Mouse (Mus musculus): ENCODE results near the gene Eno2. TPM values are rescaled to one million over a fixed set of nuclear protein-coding genes. Genes with fewer than 3 reads are reported as not detected.
A peak's percentile ranks its signal among the peaks of the same experiment; 100 is the strongest.

The Eno2 gene
- polyA plus RNA-seq (2015; fragmentation: Nextera tagmentation; extraction: Ambion mirVana) = 67.2 and 69.8 TPM in 2 replicates

- no peaks in the 10 kb centered on the region for H3K9me3 ChIP-seq
- H3K36me3 ChIP-seq = no peaks in the 10 kb centered on the region
- ATAC-seq (ENCODE audit: low read depth) = peak; percentile 85
- H3K4me1 ChIP-seq (replicated peaks) = peaks cover 28% of the 10 kb centered on the region
- H3K9ac ChIP-seq = peak within 1 kb of the TSS; percentile 82
- peak within 1 kb of the TSS; percentile 53 for H3K4me3 ChIP-seq
- peak within 1 kb of the TSS; percentile 70 for H3K27ac ChIP-seq (replicated peaks)
- peak within 1 kb of the TSS; percentile 81 for H3K4me2 ChIP-seq
- under 1% methylated on average over 54 of the region's 54 CpGs for WGBS
- H3K27me3 ChIP-seq = peaks cover 11% of the 10 kb centered on the region; the same call in 1 of the 2 replicates
Observed at GRCm38 (mm10) chr6:124769101-124769765, at the start of gene Eno2. TSS of gene Eno2 (minus strand) at chr6:124769673.

GRCm38 (mm10) chr6:124817971-124818370, 48.5 kb upstream of the Eno2 start:
- Histone ChIP-seq H3K4me3 (no peak overlapping the region), H3K4me2 (no peak overlapping the region), H3K36me3 (peaks cover 82% of the 10 kb centered on the region), H3K27ac (replicated peaks) (no peak overlapping the region), H3K9me3 (no peaks in the 10 kb centered on the region), H3K9ac (no peak overlapping the region), H3K4me1 (replicated peaks) (peaks cover 18% of the 10 kb centered on the region), H3K27me3 (no peaks in the 10 kb centered on the region)
- WGBS = 93% methylated on average over 8 of the region's 8 CpGs
- no peak for ATAC-seq (ENCODE audit: low read depth)

GRCm38 (mm10) chr6:124817563-124817962, 48.1 kb upstream of the Eno2 start:
- Histone ChIP-seq H3K4me2 (no peak overlapping the region), H3K27ac (replicated peaks) (no peak overlapping the region), H3K4me3 (no peak overlapping the region), H3K4me1 (replicated peaks) (peaks cover 22% of the 10 kb centered on the region), H3K9ac (no peak overlapping the region), H3K9me3 (no peaks in the 10 kb centered on the region), H3K27me3 (no peaks in the 10 kb centered on the region), H3K36me3 (peaks cover 77% of the 10 kb centered on the region)
- WGBS = 95% methylated on average over 8 of the region's 8 CpGs
- ATAC-seq (ENCODE audit: low read depth) = no peak

DNA sequence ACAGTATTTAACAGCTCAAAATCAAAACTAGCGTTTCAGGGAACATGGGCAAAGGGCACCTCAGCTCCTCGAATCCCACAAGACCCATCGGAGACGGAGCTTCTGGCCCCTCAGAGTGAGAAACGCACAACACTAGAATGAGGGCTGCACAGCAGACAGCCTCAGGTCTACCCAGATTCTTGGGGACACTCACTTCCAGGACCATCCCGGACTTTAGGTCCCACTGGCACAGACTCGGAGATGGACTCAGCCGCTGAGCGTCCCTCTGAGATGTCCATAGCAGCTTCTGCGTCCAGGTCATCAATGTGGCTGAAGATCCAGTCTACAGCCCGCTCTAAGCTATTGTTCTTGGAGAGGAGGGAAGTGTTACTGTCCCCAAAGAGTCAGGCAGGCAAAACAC, 47.7 kb upstream of the Eno2 start:
- Histone ChIP-seq H3K9ac (no peak overlapping the region), H3K9me3 (no peaks in the 10 kb centered on the region), H3K36me3 (peaks cover 76% of the 10 kb centered on the region), H3K4me1 (replicated peaks) (peaks cover 27% of the 10 kb centered on the region), H3K27ac (replicated peaks) (no peak overlapping the region), H3K27me3 (no peaks in the 10 kb centered on the region), H3K4me2 (no peak overlapping the region), H3K4me3 (no peak overlapping the region)
- 96% methylated on average over 11 of the region's 11 CpGs for WGBS
- ATAC-seq (ENCODE audit: low read depth) = no peak

GRCm38 (mm10) chr6:124816611-124817010, 47.1 kb upstream of the Eno2 start:
- H3K4me3 ChIP-seq = no peak overlapping the region
- H3K27ac ChIP-seq (replicated peaks) = no peak overlapping the region
- H3K9ac ChIP-seq = no peak overlapping the region
- no peaks in the 10 kb centered on the region for H3K9me3 ChIP-seq
- H3K27me3 ChIP-seq = no peaks in the 10 kb centered on the region
- ATAC-seq (ENCODE audit: low read depth) = no peak
- WGBS = 91% methylated on average over 4 of the region's 4 CpGs
- H3K4me2 ChIP-seq = no peak overlapping the region
- H3K36me3 ChIP-seq = peaks cover 76% of the 10 kb centered on the region
- peaks cover 32% of the 10 kb centered on the region for H3K4me1 ChIP-seq (replicated peaks)

DNA sequence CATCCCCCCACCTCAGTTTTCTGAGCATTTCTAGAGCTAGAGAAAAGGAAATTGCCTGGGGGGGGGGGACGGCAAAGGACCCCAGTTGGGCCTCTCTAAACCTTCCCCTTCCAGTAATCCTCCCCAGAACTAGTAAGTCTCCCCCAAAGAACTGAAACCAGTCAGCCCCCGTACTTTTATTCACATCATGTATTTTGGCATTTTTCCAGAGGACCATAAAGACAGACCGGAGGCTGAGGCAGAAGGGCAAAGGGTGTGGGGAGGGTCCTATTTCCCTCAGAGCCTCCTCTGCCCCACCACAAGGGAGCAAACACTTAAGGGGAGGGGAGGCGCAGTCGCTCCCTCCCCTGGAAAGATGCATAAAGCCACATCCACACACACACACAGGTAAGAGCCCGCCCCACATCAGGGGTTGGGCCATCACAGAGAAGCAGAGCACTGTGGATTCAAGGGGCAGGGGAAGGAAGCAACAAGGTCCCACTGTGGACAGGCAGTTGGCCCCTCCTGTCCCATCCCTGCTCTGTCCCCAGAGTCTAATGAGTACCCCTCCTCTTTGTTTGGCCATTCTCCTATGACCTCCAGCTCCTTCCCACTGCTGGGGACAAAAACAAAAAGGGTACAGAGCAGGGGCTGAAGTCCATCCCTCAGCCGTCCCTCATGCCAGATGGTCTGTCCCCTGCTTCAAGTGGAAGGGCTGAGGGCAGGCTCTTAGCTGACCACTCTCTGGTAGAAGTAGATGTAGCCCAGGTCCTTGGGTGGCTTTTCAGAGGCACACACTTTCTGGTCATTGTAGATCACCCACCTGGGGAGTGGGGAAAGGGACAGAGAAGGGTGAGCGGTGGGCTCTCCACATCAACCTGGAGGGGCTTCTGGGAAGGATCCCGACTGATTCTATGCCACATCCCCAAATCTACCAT, 45.6 kb upstream of the Eno2 start:
- H3K27ac ChIP-seq (replicated peaks) = no peak overlapping the region; the same call in 1 of the 2 replicates
- H3K9ac ChIP-seq = 0 out of 2 replicates have a peak overlapping the region, but pooled peaks have one; percentile 17
- H3K27me3 ChIP-seq = no peaks in the 10 kb centered on the region
- H3K36me3 ChIP-seq = peaks cover 74% of the 10 kb centered on the region
- H3K4me3 ChIP-seq = no peak overlapping the region
- 65% methylated on average over 9 of the region's 9 CpGs for WGBS
- H3K4me1 ChIP-seq (replicated peaks) = peaks cover 34% of the 10 kb centered on the region
- H3K4me2 ChIP-seq = peak overlapping the region; percentile 81
- ATAC-seq (ENCODE audit: low read depth) = no peak; the same call in 1 of the 2 replicates
- no peaks in the 10 kb centered on the region for H3K9me3 ChIP-seq

- Histone ChIP-seq H3K27me3 (no peaks in the 10 kb centered on the region), H3K36me3 (peaks cover 67% of the 10 kb centered on the region), H3K9me3 (no peaks in the 10 kb centered on the region), H3K9ac (peak overlapping the region; percentile 85), H3K27ac (replicated peaks) (peak overlapping the region; percentile 86), H3K4me1 (replicated peaks) (peaks cover 41% of the 10 kb centered on the region), H3K4me3 (peak overlapping the region; percentile 58), H3K4me2 (peak overlapping the region; percentile 81)
- peak; percentile 42 for ATAC-seq (ENCODE audit: low read depth)
- 50% methylated on average over 8 of the region's 8 CpGs for WGBS
Observed at GRCm38 (mm10) chr6:124814448-124814847, 45.0 kb upstream of the Eno2 start.

GRCm38 (mm10) chr6:124813933-124814332, 44.5 kb upstream of the Eno2 start, which contains the start of gene Tpi1:
TSS of gene Tpi1 (minus strand) at chr6:124814296.
- peaks cover 62% of the 10 kb centered on the region for H3K36me3 ChIP-seq
- ATAC-seq (ENCODE audit: low read depth) = peak; percentile 87

GRCm38 (mm10) chr6:124813496-124813895, 44.0 kb upstream of the Eno2 start:
- Histone ChIP-seq H3K27ac (replicated peaks) (peak overlapping the region; percentile 86), H3K9me3 (no peaks in the 10 kb centered on the region), H3K4me1 (replicated peaks) (peaks cover 51% of the 10 kb centered on the region), H3K4me3 (peak overlapping the region; percentile 58), H3K27me3 (no peaks in the 10 kb centered on the region), H3K4me2 (peak overlapping the region; percentile 81), H3K9ac (peak overlapping the region; percentile 85), H3K36me3 (peaks cover 58% of the 10 kb centered on the region)
- peak; percentile 78 for ATAC-seq (ENCODE audit: low read depth)
- 0% methylated on average over 18 of the region's 18 CpGs for WGBS

More at GRCm38 (mm10) chr6:124813933-124814332, 44.5 kb upstream of the Eno2 start, which contains the start of gene Tpi1:
- WGBS = 0% methylated on average over 22 of the region's 22 CpGs
- Histone ChIP-seq H3K9ac (peak within 1 kb of the TSS; percentile 85), H3K27ac (replicated peaks) (peak within 1 kb of the TSS; percentile 86), H3K9me3 (no peaks in the 10 kb centered on the region), H3K4me1 (replicated peaks) (peaks cover 46% of the 10 kb centered on the region), H3K4me2 (peak within 1 kb of the TSS; percentile 81), H3K4me3 (peak within 1 kb of the TSS; percentile 58), H3K27me3 (no peaks in the 10 kb centered on the region)

DNA sequence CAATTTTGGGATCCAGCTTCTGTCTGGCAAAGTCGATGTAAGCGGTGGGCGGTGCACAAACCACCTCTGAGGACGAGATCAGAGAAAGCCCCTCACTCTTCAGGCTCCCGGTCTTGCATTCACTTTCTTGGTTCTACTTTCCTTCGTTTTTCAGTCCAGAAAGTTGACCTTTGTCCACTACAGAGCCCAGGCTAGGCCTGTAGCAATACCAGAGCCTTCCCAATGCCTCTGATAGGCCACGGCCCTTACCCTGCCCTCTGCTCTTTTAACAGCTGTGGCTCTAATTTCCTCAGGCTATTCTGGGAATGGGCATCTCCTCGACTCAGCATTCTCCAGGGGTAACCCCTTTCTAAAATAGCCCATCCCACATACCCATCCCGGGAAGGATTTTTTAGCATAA, 43.4 kb upstream of the Eno2 start:
- H3K9me3 ChIP-seq = no peaks in the 10 kb centered on the region
- no peaks in the 10 kb centered on the region for H3K27me3 ChIP-seq
- H3K27ac ChIP-seq (replicated peaks) = peak overlapping the region; percentile 86
- H3K9ac ChIP-seq = peak overlapping the region; percentile 85
- H3K4me3 ChIP-seq = peak overlapping the region; percentile 58
- peaks cover 51% of the 10 kb centered on the region for H3K36me3 ChIP-seq
- 21% methylated on average over 9 of the region's 9 CpGs for WGBS
- H3K4me1 ChIP-seq (replicated peaks) = peaks cover 56% of the 10 kb centered on the region
- no peak for ATAC-seq (ENCODE audit: low read depth)
- peak overlapping the region; percentile 81 for H3K4me2 ChIP-seq

- Histone ChIP-seq H3K9me3 (no peaks in the 10 kb centered on the region), H3K9ac (peak overlapping the region; percentile 85), H3K27ac (replicated peaks) (no peak overlapping the region), H3K4me2 (peak overlapping the region; percentile 81), H3K4me3 (peak overlapping the region; percentile 58), H3K27me3 (no peaks in the 10 kb centered on the region), H3K4me1 (replicated peaks) (peaks cover 56% of the 10 kb centered on the region), H3K36me3 (peaks cover 42% of the 10 kb centered on the region)
- 88% methylated on average over 24 of the region's 24 CpGs for WGBS
- ATAC-seq (ENCODE audit: low read depth) = no peak
Observed at GRCm38 (mm10) chr6:124811701-124812560, 42.5 kb upstream of the Eno2 start.

All from neural tube, embryonic 13.5 days (tissue).